Mouse (Mus musculus): ENCODE measurements around the gene Dnajc8. TPM values are rescaled to one million over a fixed set of nuclear protein-coding genes. Genes with fewer than 3 reads are reported as not detected.
A peak's percentile ranks its signal among the peaks of the same experiment; 100 is the strongest.

The Dnajc8 gene
- polyA plus RNA-seq (2015; fragmentation: Nextera tagmentation; extraction: Ambion mirVana) = 150 and 158 TPM in 2 replicates

- Histone ChIP-seq H3K36me3 (peaks cover 29% of the 10 kb centered on the region), H3K9me3 (no peaks in the 10 kb centered on the region), H3K4me3 (peak within 1 kb of the TSS; percentile 99), H3K4me2 (peak within 1 kb of the TSS; percentile 77), H3K27ac (replicated peaks) (peak within 1 kb of the TSS; percentile 85), H3K27me3 (no peaks in the 10 kb centered on the region), H3K4me1 (replicated peaks) (peaks cover 43% of the 10 kb centered on the region), H3K9ac (peak within 1 kb of the TSS; percentile 96)
- ATAC-seq (ENCODE audit: low read depth) = peak; percentile 64
- under 1% methylated on average over 59 of the region's 60 CpGs for WGBS
These were observed at the start of gene Dnajc8 for GRCm38 (mm10) chr4:132535406-132536121. TSS of gene Dnajc8 (plus strand) at chr4:132535550.

- H3K4me1 ChIP-seq (replicated peaks) = peaks cover 14% of the 10 kb centered on the region
- no peak overlapping the region for H3K4me2 ChIP-seq
- ATAC-seq (ENCODE audit: low read depth) = no peak
- no peak overlapping the region for H3K4me3 ChIP-seq
- H3K9me3 ChIP-seq = no peaks in the 10 kb centered on the region
- no peaks in the 10 kb centered on the region for H3K36me3 ChIP-seq
- H3K27ac ChIP-seq (replicated peaks) = no peak overlapping the region
- no peak overlapping the region for H3K9ac ChIP-seq
- no peaks in the 10 kb centered on the region for H3K27me3 ChIP-seq
- WGBS = 92% methylated on average over 3 of the region's 3 CpGs
These were observed 46.8 kb upstream of the Dnajc8 start for GRCm38 (mm10) chr4:132488521-132488920.

GRCm38 (mm10) chr4:132488976-132489375, 46.4 kb upstream of the Dnajc8 start:
- no peak for ATAC-seq (ENCODE audit: low read depth)
- Histone ChIP-seq H3K4me3 (no peak overlapping the region), H3K4me1 (replicated peaks) (peaks cover 14% of the 10 kb centered on the region), H3K4me2 (no peak overlapping the region), H3K9ac (no peak overlapping the region), H3K36me3 (no peaks in the 10 kb centered on the region), H3K27me3 (no peaks in the 10 kb centered on the region), H3K27ac (replicated peaks) (no peak overlapping the region), H3K9me3 (no peaks in the 10 kb centered on the region)
- 75% methylated on average over 6 of the region's 6 CpGs for WGBS

- no peak overlapping the region for H3K9ac ChIP-seq
- ATAC-seq (ENCODE audit: low read depth) = no peak
- H3K9me3 ChIP-seq = no peaks in the 10 kb centered on the region
- H3K36me3 ChIP-seq = 0 out of 2 replicates have a peak, but pooled peaks cover 5% of the 10 kb centered on the region
- no peak overlapping the region for H3K27ac ChIP-seq (replicated peaks)
- peaks cover 14% of the 10 kb centered on the region for H3K4me1 ChIP-seq (replicated peaks)
- H3K27me3 ChIP-seq = no peaks in the 10 kb centered on the region
- no peak overlapping the region for H3K4me2 ChIP-seq
- 93% methylated on average over 15 of the region's 15 CpGs for WGBS
- no peak overlapping the region for H3K4me3 ChIP-seq
These were observed 44.9 kb upstream of the Dnajc8 start for GRCm38 (mm10) chr4:132490273-132491010.

GRCm38 (mm10) chr4:132491057-132491456, 44.3 kb upstream of the Dnajc8 start:
- peaks cover 14% of the 10 kb centered on the region for H3K4me1 ChIP-seq (replicated peaks)
- H3K4me2 ChIP-seq = no peak overlapping the region
- ATAC-seq (ENCODE audit: low read depth) = no peak
- H3K4me3 ChIP-seq = no peak overlapping the region
- H3K9me3 ChIP-seq = no peaks in the 10 kb centered on the region
- no peak overlapping the region for H3K9ac ChIP-seq
- 92% methylated on average over 8 of the region's 8 CpGs for WGBS
- H3K27me3 ChIP-seq = no peaks in the 10 kb centered on the region
- H3K36me3 ChIP-seq = 0 out of 2 replicates have a peak, but pooled peaks cover 8% of the 10 kb centered on the region
- no peak overlapping the region for H3K27ac ChIP-seq (replicated peaks)

- H3K9me3 ChIP-seq = no peaks in the 10 kb centered on the region
- ATAC-seq (ENCODE audit: low read depth) = no peak
- peaks cover 14% of the 10 kb centered on the region for H3K4me1 ChIP-seq (replicated peaks)
- H3K4me3 ChIP-seq = no peak overlapping the region
- no peak overlapping the region for H3K4me2 ChIP-seq
- 0 out of 2 replicates have a peak overlapping the region, but pooled peaks have one; percentile 34 for H3K9ac ChIP-seq
- H3K36me3 ChIP-seq = peaks cover 12% of the 10 kb centered on the region; the same call in 1 of the 2 replicates
- no peaks in the 10 kb centered on the region for H3K27me3 ChIP-seq
- WGBS = 76% methylated on average over 6 of the region's 6 CpGs
- H3K27ac ChIP-seq (replicated peaks) = peak overlapping the region; percentile 68; the same call in 1 of the 2 replicates
These were observed 43.6 kb upstream of the Dnajc8 start for GRCm38 (mm10) chr4:132491748-132492147.

GRCm38 (mm10) chr4:132492178-132493060, 42.9 kb upstream of the Dnajc8 start:
- Histone ChIP-seq H3K27ac (replicated peaks) (peak overlapping the region; percentile 68; the same call in 1 of the 2 replicates), H3K4me3 (no peak overlapping the region), H3K9ac (0 out of 2 replicates have a peak overlapping the region, but pooled peaks have one; percentile 34), H3K4me1 (replicated peaks) (peaks cover 14% of the 10 kb centered on the region), H3K36me3 (peaks cover 19% of the 10 kb centered on the region; the same call in 1 of the 2 replicates), H3K4me2 (no peak overlapping the region), H3K9me3 (no peaks in the 10 kb centered on the region), H3K27me3 (no peaks in the 10 kb centered on the region)
- no peak for ATAC-seq (ENCODE audit: low read depth)
- 52% methylated on average over 10 of the region's 10 CpGs for WGBS

- Histone ChIP-seq H3K9me3 (no peaks in the 10 kb centered on the region), H3K4me2 (no peak overlapping the region), H3K9ac (no peak overlapping the region), H3K27ac (replicated peaks) (no peak overlapping the region), H3K36me3 (peaks cover 31% of the 10 kb centered on the region), H3K4me1 (replicated peaks) (peaks cover 14% of the 10 kb centered on the region), H3K4me3 (no peak overlapping the region), H3K27me3 (no peaks in the 10 kb centered on the region)
- 91% methylated on average over 20 of the region's 20 CpGs for WGBS
- no peak for ATAC-seq (ENCODE audit: low read depth)
These were observed 41.0 kb upstream of the Dnajc8 start for GRCm38 (mm10) chr4:132494271-132494918.

GRCm38 (mm10) chr4:132501639-132502038, 33.7 kb upstream of the Dnajc8 start:
- WGBS = 95% methylated on average over 6 of the region's 6 CpGs
- no peak overlapping the region for H3K4me3 ChIP-seq
- ATAC-seq (ENCODE audit: low read depth) = no peak

GRCm38 (mm10) chr4:132503344-132503743, 32.0 kb upstream of the Dnajc8 start:
- Histone ChIP-seq H3K9me3 (no peaks in the 10 kb centered on the region), H3K9ac (no peak overlapping the region), H3K36me3 (peaks cover 4% of the 10 kb centered on the region), H3K4me1 (replicated peaks) (peaks cover 2% of the 10 kb centered on the region), H3K4me2 (no peak overlapping the region), H3K4me3 (no peak overlapping the region), H3K27me3 (no peaks in the 10 kb centered on the region), H3K27ac (replicated peaks) (no peak overlapping the region)
- no peak for ATAC-seq (ENCODE audit: low read depth)
- WGBS = 84% methylated on average over 11 of the region's 11 CpGs

More at GRCm38 (mm10) chr4:132501639-132502038, 33.7 kb upstream of the Dnajc8 start:
- no peaks in the 10 kb centered on the region for H3K9me3 ChIP-seq
- no peaks in the 10 kb centered on the region for H3K27me3 ChIP-seq
- H3K9ac ChIP-seq = no peak overlapping the region
- H3K36me3 ChIP-seq = peaks cover 20% of the 10 kb centered on the region
- H3K4me1 ChIP-seq (replicated peaks) = no peaks in the 10 kb centered on the region
- no peak overlapping the region for H3K27ac ChIP-seq (replicated peaks)
- H3K4me2 ChIP-seq = no peak overlapping the region

GRCm38 (mm10) chr4:132505034-132505738, 30.2 kb upstream of the Dnajc8 start:
- Histone ChIP-seq H3K27ac (replicated peaks) (no peak overlapping the region), H3K27me3 (no peaks in the 10 kb centered on the region), H3K9ac (no peak overlapping the region), H3K4me1 (replicated peaks) (peaks cover 10% of the 10 kb centered on the region), H3K9me3 (no peaks in the 10 kb centered on the region), H3K36me3 (no peaks in the 10 kb centered on the region), H3K4me2 (no peak overlapping the region), H3K4me3 (no peak overlapping the region)
- WGBS = 60% methylated on average over 6 of the region's 6 CpGs
- ATAC-seq (ENCODE audit: low read depth) = no peak
